In the genomic region with DNA sequence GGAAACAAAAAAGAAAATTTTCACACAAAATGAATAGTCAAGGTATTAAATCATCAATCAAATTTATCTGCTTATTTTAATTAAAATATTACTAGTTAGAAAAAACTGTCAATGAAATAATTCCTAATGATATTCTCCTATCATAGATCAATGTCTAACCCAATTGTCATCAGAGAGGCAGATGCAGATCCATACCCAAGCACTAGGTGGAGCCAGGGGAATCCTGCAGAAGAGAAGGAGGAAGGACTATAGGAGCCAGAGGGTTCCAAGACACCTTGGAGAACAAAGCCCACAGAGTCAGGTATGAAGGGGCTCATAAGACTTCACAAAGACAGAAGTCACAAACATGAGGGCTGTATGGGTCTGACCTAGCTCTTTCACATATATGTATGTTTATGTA, we compare ENCODE assay signal across 11 mouse cellular contexts.
A peak's percentile ranks its signal among the peaks of the same experiment; 100 is the strongest.
DNase-seq lines count a peak whose midpoint lies in the region.
"Had no signal": no experiment of that assay in that cellular context is flagged by ENCODE, and none has a peak within 500 bp of the region (broad histone marks: within the 10 kb centered on the region; RNA-seq: fewer than 3 reads in every experiment).

No protein-coding gene starts in this region.

- H3K4me3 ChIP-seq in limb, embryonic 10.5 days: no peak overlapping the region
- H3K4me3 ChIP-seq: forebrain, embryonic 13.5 days had no signal

- DNase-seq in cerebellum, postnatal 10 days: peak; percentile 8 to 35
- DNase-seq in cerebellum, adult 9-11 months: no peak
- DNase-seq in kidney, postnatal 4 days: peak; percentile 2 to 3
- DNase-seq in kidney, postnatal 10 days: no peak
- DNase-seq in NIH3T3 (ENCODE audit: low read depth): peak; percentile 38
- peak; percentile 11 for DNase-seq in lung, postnatal 10 days
- DNase-seq in limb, embryonic 10.5 days (ENCODE audit: low spot score): no peak
- no peak for DNase-seq in adrenal gland, postnatal 25 days
- DNase-seq: midbrain, embryonic 14.5 days; thymus, postnatal 36 days had no signal

- no peaks in the 10 kb centered on the region for H3K4me1 ChIP-seq in limb, embryonic 10.5 days
- H3K4me1 ChIP-seq: forebrain, embryonic 13.5 days had no signal

- no peaks in the 10 kb centered on the region for H3K9me3 ChIP-seq in limb, embryonic 10.5 days (replicated peaks)
- H3K9me3 ChIP-seq: forebrain, embryonic 13.5 days had no signal

- no peaks in the 10 kb centered on the region for H3K36me3 ChIP-seq in limb, embryonic 10.5 days

- no peaks in the 10 kb centered on the region for H3K27me3 ChIP-seq in limb, embryonic 10.5 days (ENCODE audit: low read depth, poor library complexity, severe bottlenecking)
- H3K27me3 ChIP-seq: forebrain, embryonic 13.5 days had no signal

- no peak overlapping the region for H3K27ac ChIP-seq in limb, embryonic 10.5 days
- H3K27ac ChIP-seq: forebrain, embryonic 13.5 days had no signal

Comparison
In these comparisons a context has a peak if more than half of its experiments do, and no peak if none do; other contexts are left out.
1. DNase-seq: peak in cerebellum, postnatal 10 days (2 of 2), kidney, postnatal 4 days (2 of 2), NIH3T3 (single experiment) and lung, postnatal 10 days (single experiment); none in cerebellum, adult 9-11 months (single experiment), kidney, postnatal 10 days (single experiment), limb, embryonic 10.5 days (single experiment) and adrenal gland, postnatal 25 days (single experiment).